Mouse (Mus musculus): ENCODE measurements around the gene Mnt. TPM values are rescaled to one million over a fixed set of nuclear protein-coding genes. Genes with fewer than 3 reads are reported as not detected.
"Not testable (repeated sequence)": the region's sequence is repeated elsewhere in the genome, so short reads cannot be mapped to it uniquely, and the experiment has no call there.

Mnt gene
- polyA plus RNA-seq, 2 experiments, result 1.2 to 2.5 TPM

GRCm38 (mm10) chr11:74808251-74808853, 22.4 kb upstream of the Mnt start:
- Histone ChIP-seq H3K4me2 (ENCODE audit: low read depth) (no peak overlapping the region), H3K27ac (no peak overlapping the region), H3K4me1 (replicated peaks; ENCODE audit: control insufficient read depth in 2 of 2, insufficient read depth in 2 of 2, low read length in 1 of 2) (no peaks in the 10 kb centered on the region), H3K36me3 (replicated peaks; ENCODE audit: control insufficient read depth, insufficient read depth, low read depth) (peaks cover 13% of the 10 kb centered on the region), H3K9ac (replicated peaks) (no peak overlapping the region), H3K27me3 (ENCODE audit: control insufficient read depth, insufficient read depth, low read length) (no peaks in the 10 kb centered on the region), H3K4me3 (ENCODE audit: insufficient read depth in 1 of 2, low read depth in 2 of 2, low read length in 2 of 2) (no peak overlapping the region), H3K9me3 (ENCODE audit: control insufficient read depth, low read length) (no peaks in the 10 kb centered on the region)
- TF ChIP-seq EP300 (IDR thresholded peaks at IDR 0.05; ENCODE audit: low read depth) (no peak), CTCF (IDR thresholded peaks at IDR 0.05; ENCODE audit: low read depth) (no peak)
- 78% methylated on average over 6 of the region's 6 CpGs for WGBS (ENCODE audit: insufficient replicate concordance)
- DNase-seq (ENCODE audit: low read depth in 3 of 3, low spot score in 3 of 3), result no peak
- no peak for ATAC-seq (ENCODE audit: insufficient read depth)

DNA sequence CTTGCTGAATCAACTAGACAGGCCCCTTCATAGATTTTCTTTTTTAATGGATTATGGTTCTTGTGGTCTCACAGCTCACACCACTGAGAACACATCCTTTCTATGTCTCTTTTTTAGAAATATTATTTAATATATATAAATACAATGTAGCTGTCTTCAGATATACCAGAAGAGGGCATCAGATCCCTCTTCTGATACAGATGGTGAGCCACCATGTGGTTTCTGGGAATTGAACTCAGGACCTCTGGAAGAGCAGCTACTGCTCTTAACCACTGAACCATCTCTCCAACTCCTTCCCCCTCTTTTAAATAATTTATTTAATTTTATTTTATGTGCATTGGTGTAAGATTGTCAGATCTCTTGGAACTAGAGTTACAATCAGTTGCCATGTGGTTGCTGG, 20.6 kb upstream of the Mnt start:
- DNase-seq (ENCODE audit: low read depth in 3 of 3, low spot score in 3 of 3) (no peak), ATAC-seq (ENCODE audit: insufficient read depth) (no peak)
- Histone ChIP-seq H3K4me3 (ENCODE audit: insufficient read depth in 1 of 2, low read depth in 2 of 2, low read length in 2 of 2) (no peak overlapping the region), H3K4me1 (replicated peaks; ENCODE audit: control insufficient read depth in 2 of 2, insufficient read depth in 2 of 2, low read length in 1 of 2) (no peaks in the 10 kb centered on the region), H3K9ac (replicated peaks) (no peak overlapping the region), H3K36me3 (replicated peaks; ENCODE audit: control insufficient read depth, insufficient read depth, low read depth) (peaks cover 9% of the 10 kb centered on the region), H3K27me3 (ENCODE audit: control insufficient read depth, insufficient read depth, low read length) (no peaks in the 10 kb centered on the region), H3K27ac (no peak overlapping the region), H3K9me3 (ENCODE audit: control insufficient read depth, low read length) (no peaks in the 10 kb centered on the region), H3K4me2 (ENCODE audit: low read depth) (no peak overlapping the region)
- TF ChIP-seq CTCF (IDR thresholded peaks at IDR 0.05; ENCODE audit: low read depth) (peak; percentile 3; the same call in 1 of the 2 replicates), EP300 (IDR thresholded peaks at IDR 0.05; ENCODE audit: low read depth) (no peak)

GRCm38 (mm10) chr11:74811027-74811426, 19.7 kb upstream of the Mnt start:
- DNase-seq (ENCODE audit: low read depth in 3 of 3, low spot score in 3 of 3); H3K4me2 ChIP-seq (ENCODE audit: low read depth); H3K9me3 ChIP-seq (ENCODE audit: control insufficient read depth, low read length); H3K4me1 ChIP-seq (replicated peaks; ENCODE audit: control insufficient read depth in 2 of 2, insufficient read depth in 2 of 2, low read length in 1 of 2); ATAC-seq (ENCODE audit: insufficient read depth); H3K27ac ChIP-seq; H3K4me3 ChIP-seq (ENCODE audit: insufficient read depth in 1 of 2, low read depth in 2 of 2, low read length in 2 of 2); H3K36me3 ChIP-seq (replicated peaks; ENCODE audit: control insufficient read depth, insufficient read depth, low read depth); H3K9ac ChIP-seq (replicated peaks); H3K27me3 ChIP-seq (ENCODE audit: control insufficient read depth, insufficient read depth, low read length): not testable (repeated sequence)
- 86% methylated on average over 3 of the region's 3 CpGs for whole genome bisulfite sequencing (ENCODE audit: insufficient replicate concordance)

DNA sequence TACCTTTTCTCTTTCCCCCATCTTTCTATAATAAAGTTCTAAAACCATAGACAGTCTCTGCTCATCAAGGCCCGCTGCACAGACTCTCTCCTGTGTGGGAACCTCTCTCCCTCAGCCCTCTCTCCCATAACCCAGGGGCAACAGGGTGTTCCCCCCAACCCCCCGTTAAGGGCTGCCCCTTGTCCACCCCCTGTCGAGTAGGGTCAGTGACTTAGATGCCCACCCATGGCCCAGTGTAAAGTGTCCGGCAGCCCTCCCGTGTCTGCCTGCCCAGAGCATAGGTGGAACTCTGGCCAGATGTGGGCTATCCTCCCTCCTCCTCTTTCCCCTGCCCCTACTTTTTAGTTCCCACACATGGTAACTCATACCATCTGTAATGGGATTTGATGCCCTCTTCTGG, 19.2 kb upstream of the Mnt start:
- Histone ChIP-seq H3K27ac (no peak overlapping the region), H3K9ac (replicated peaks) (no peak overlapping the region), H3K9me3 (ENCODE audit: control insufficient read depth, low read length) (no peaks in the 10 kb centered on the region), H3K4me2 (ENCODE audit: low read depth) (no peak overlapping the region), H3K36me3 (replicated peaks; ENCODE audit: control insufficient read depth, insufficient read depth, low read depth) (peaks cover 9% of the 10 kb centered on the region), H3K4me1 (replicated peaks; ENCODE audit: control insufficient read depth in 2 of 2, insufficient read depth in 2 of 2, low read length in 1 of 2) (no peaks in the 10 kb centered on the region), H3K27me3 (ENCODE audit: control insufficient read depth, insufficient read depth, low read length) (no peaks in the 10 kb centered on the region), H3K4me3 (ENCODE audit: insufficient read depth in 1 of 2, low read depth in 2 of 2, low read length in 2 of 2) (no peak overlapping the region)
- WGBS (ENCODE audit: insufficient replicate concordance), result 77% methylated on average over 5 of the region's 5 CpGs
- DNase-seq (ENCODE audit: low read depth in 3 of 3, low spot score in 3 of 3), result no peak
- TF ChIP-seq CTCF (IDR thresholded peaks at IDR 0.05; ENCODE audit: low read depth), result no peak
- TF ChIP-seq EP300 (IDR thresholded peaks at IDR 0.05; ENCODE audit: low read depth), result no peak
- no peak for ATAC-seq (ENCODE audit: insufficient read depth)

GRCm38 (mm10) chr11:74815795-74816194, 14.9 kb upstream of the Mnt start:
- DNase-seq (ENCODE audit: low read depth in 3 of 3, low spot score in 3 of 3) (no peak), ATAC-seq (ENCODE audit: insufficient read depth) (no peak)
- Histone ChIP-seq H3K4me3 (ENCODE audit: insufficient read depth in 1 of 2, low read depth in 2 of 2, low read length in 2 of 2) (no peak overlapping the region), H3K27me3 (ENCODE audit: control insufficient read depth, insufficient read depth, low read length) (no peaks in the 10 kb centered on the region), H3K9ac (replicated peaks) (no peak overlapping the region), H3K9me3 (ENCODE audit: control insufficient read depth, low read length) (no peaks in the 10 kb centered on the region), H3K4me2 (ENCODE audit: low read depth) (no peak overlapping the region), H3K27ac (no peak overlapping the region), H3K36me3 (replicated peaks; ENCODE audit: control insufficient read depth, insufficient read depth, low read depth) (peaks cover 12% of the 10 kb centered on the region), H3K4me1 (replicated peaks; ENCODE audit: control insufficient read depth in 2 of 2, insufficient read depth in 2 of 2, low read length in 1 of 2) (no peaks in the 10 kb centered on the region)
- TF ChIP-seq EP300 (IDR thresholded peaks at IDR 0.05; ENCODE audit: low read depth) (no peak), CTCF (IDR thresholded peaks at IDR 0.05; ENCODE audit: low read depth) (no peak)

All from liver, embryonic 14.5 days (tissue).